Mouse (Mus musculus) CH12.LX (cell line): ENCODE measurements around the gene Iba57.

Source experiments
- CHD2 ChIP-seq: IDR thresholded peaks from 2 replicates; pipeline ENCODE4 v1.6.1; 2011; ENCODE audit warnings: low read length, improper control_type of control experiment
- CTCF ChIP-seq, 2 experiments: IDR thresholded peaks in 1 of 2; conservative IDR thresholded peaks in 1 of 2; 2 replicates each; pipeline ENCODE4 v1.5.1; 2011 to 2012; ENCODE audit warnings: low read depth in 2 of 2, low read length in 2 of 2, improper control_type of control experiment in 1 of 2, inconsistent platforms in 1 of 2, mild to moderate bottlenecking in 1 of 2, moderate library complexity in 1 of 2
- E2F4 ChIP-seq: IDR thresholded peaks from 2 replicates; pipeline ENCODE4 v1.6.1; 2011; ENCODE audit warnings: low read depth, low read length, improper control_type of control experiment; ENCODE audit not compliant: insufficient replicate concordance
- GABPA ChIP-seq: IDR thresholded peaks from 2 replicates; pipeline ENCODE4 v1.6.1; 2012; ENCODE audit warnings: low read depth, low read length, improper control_type of control experiment, inconsistent platforms; ENCODE audit not compliant: insufficient replicate concordance
- KAT2A ChIP-seq: IDR thresholded peaks from 2 replicates; pipeline ENCODE4 v1.6.1; 2012; ENCODE audit warnings: low read length, improper control_type of control experiment, inconsistent platforms; ENCODE audit not compliant: insufficient replicate concordance
- MEF2A ChIP-seq: IDR thresholded peaks from 2 replicates; pipeline ENCODE4 v1.6.1; 2014; ENCODE audit warnings: low read depth, mild to moderate bottlenecking, inconsistent platforms, low read length, improper control_type of control experiment, borderline replicate concordance
- NELFE ChIP-seq: IDR thresholded peaks from 2 replicates; pipeline ENCODE4 v1.6.1; 2011; ENCODE audit warnings: low read depth, low read length, improper control_type of control experiment
- NRF1 ChIP-seq: IDR thresholded peaks from 2 replicates; pipeline ENCODE4 v1.6.1; 2014; ENCODE audit warnings: low read depth, mild to moderate bottlenecking, inconsistent platforms, low read length, improper control_type of control experiment, moderate library complexity
- POLR2A ChIP-seq: IDR thresholded peaks from 2 replicates; pipeline ENCODE4 v1.6.1; 2011; ENCODE audit warnings: low read depth, mild to moderate bottlenecking, improper control_type of control experiment, low read length
- POLR2AphosphoS2 ChIP-seq: IDR thresholded peaks from 2 replicates; pipeline ENCODE4 v1.6.1; 2011; ENCODE audit warnings: low read depth, low read length, improper control_type of control experiment
- UBTF ChIP-seq: IDR thresholded peaks from 2 replicates; pipeline ENCODE4 v1.6.1; 2012; ENCODE audit warnings: low read depth, mild to moderate bottlenecking, inconsistent platforms, low read length, improper control_type of control experiment, moderate library complexity
- USF2 ChIP-seq: conservative IDR thresholded peaks from 2 replicates; pipeline ENCODE4 v1.6.1; 2011; ENCODE audit warnings: low read depth, low read length, improper control_type of control experiment

GRCm38 (mm10) chr11:59210020-59210419 is 46.5 kb upstream of the Iba57 start:
- TF ChIP-seq MEF2A: no peak
- no peak for TF ChIP-seq NELFE
- TF ChIP-seq E2F4: no peak
- TF ChIP-seq CHD2: no peak
- TF ChIP-seq CTCF (conservative IDR thresholded peaks at IDR 0.05 in 1 of 2, IDR thresholded peaks at IDR 0.05 in 1 of 2; ENCODE audit: low read depth in 2 of 2, low read length in 2 of 2): no peak
- no peak; the same call in 1 of the 2 replicates for TF ChIP-seq POLR2A
- TF ChIP-seq POLR2AphosphoS2: no peak
- no peak for TF ChIP-seq NRF1
- no peak for TF ChIP-seq GABPA
- no peak for TF ChIP-seq KAT2A
- no peak for TF ChIP-seq UBTF
- no peak for TF ChIP-seq USF2
